Mouse (Mus musculus) heart, embryonic 13.5 days (tissue): ENCODE measurements around the gene Zbtb41. TPM values are rescaled to one million over a fixed set of nuclear protein-coding genes. Genes with fewer than 3 reads are reported as not detected.
"Not testable (repeated sequence)": the region's sequence is repeated elsewhere in the genome, so short reads cannot be mapped to it uniquely, and the experiment has no call there.

ENCODE experiments used
- ATAC-seq: fragments of 200-750 bp; cut with Nextera tagmentation; 2 replicates; pipeline ENCODE4 v1.8.0; 2017; ENCODE audit warnings: moderate TSS enrichment; ENCODE audit not compliant: insufficient number of reproducible peaks, low FRiP score, low TSS enrichment; ENCODE audit errors: extremely low read depth
- H3K27ac ChIP-seq: fragments of 300-500 bp; sonication (generic); replicated peaks from 2 replicates; pipeline ENCODE4 v1.5.1; 2015; ENCODE audit warnings: moderate library complexity, mild to moderate bottlenecking, inconsistent platforms
- H3K27me3 ChIP-seq: fragments of 300-500 bp; sonication (generic); replicated peaks from 2 replicates; pipeline ENCODE4 v1.6.1; 2015; ENCODE audit warnings: mild to moderate bottlenecking, inconsistent platforms
- H3K36me3 ChIP-seq: fragments of 300-500 bp; sonication (generic); 2 replicates; pipeline ENCODE4 v1.6.1; 2015; ENCODE audit warnings: mild to moderate bottlenecking, inconsistent platforms
- H3K4me1 ChIP-seq: fragments of 300-500 bp; sonication (generic); 2 replicates; pipeline ENCODE4 v1.6.1; 2015; ENCODE audit warnings: inconsistent platforms
- H3K4me2 ChIP-seq: fragments of 300-500 bp; sonication (generic); 2 replicates; pipeline ENCODE4 v1.6.1; 2015; ENCODE audit warnings: inconsistent platforms, mild to moderate bottlenecking, moderate library complexity
- H3K4me3 ChIP-seq: fragments of 300-500 bp; sonication (generic); 2 replicates; pipeline ENCODE4 v1.5.1; 2015; ENCODE audit warnings: moderate library complexity, mild to moderate bottlenecking, inconsistent platforms
- H3K9ac ChIP-seq: fragments of 300-500 bp; sonication (generic); 2 replicates; pipeline ENCODE4 v1.6.1; 2015; ENCODE audit warnings: inconsistent platforms, mild to moderate bottlenecking, moderate library complexity
- H3K9me3 ChIP-seq: fragments of 300-500 bp; sonication (generic); 2 replicates; pipeline ENCODE4 v1.6.1; 2016; ENCODE audit warnings: inconsistent platforms
- WGBS: fragments of 180-500 bp; shearing (Covaris S2); methylation state at CpG from one replicate; pipeline ENCODE4 v1.1.7; 2015; ENCODE audit warnings: mixed read lengths; 5-methylcytosine and 5-hydroxymethylcytosine counted together
- polyA plus RNA-seq: library from polyadenylated mRNA; unstranded; fragments of >200 nt; fragmentation: Nextera tagmentation; extraction: Ambion mirVana; gene quantifications from 2 replicates; pipeline ENCODE4 v1.2.1, GENCODE M21; 2015

The Zbtb41 gene
- polyA plus RNA-seq, 1 experiment from 2014 or later = 5.0 TPM

- peak overlapping the region; percentile 93 for H3K27ac ChIP-seq
These were observed 590 bp upstream of the Zbtb41 start for GRCm38 (mm10) chr1:139421521-139421874.

GRCm38 (mm10) chr1:139422941-139423340 lies 853 bp downstream of the Zbtb41 start:
- H3K4me2 ChIP-seq = peak overlapping the region; percentile 88
- H3K9me3 ChIP-seq = no peaks in the 10 kb centered on the region
- H3K4me3 ChIP-seq = peak overlapping the region; percentile 92
- peaks cover 42% of the 10 kb centered on the region for H3K4me1 ChIP-seq
- H3K27me3 ChIP-seq = no peaks in the 10 kb centered on the region
- no peak for ATAC-seq
- H3K9ac ChIP-seq = peak overlapping the region; percentile 98
- WGBS = 17% methylated on average over 10 of the region's 10 CpGs
- peak overlapping the region; percentile 93 for H3K27ac ChIP-seq
- H3K36me3 ChIP-seq = peaks cover 9% of the 10 kb centered on the region; the same call in 1 of the 2 replicates

More at GRCm38 (mm10) chr1:139421521-139421874, 590 bp upstream of the Zbtb41 start:
- Histone ChIP-seq H3K4me1 (peaks cover 37% of the 10 kb centered on the region), H3K9ac (peak overlapping the region; percentile 98), H3K4me3 (peak overlapping the region; percentile 92), H3K4me2 (peak overlapping the region; percentile 88), H3K36me3 (peaks cover 6% of the 10 kb centered on the region; the same call in 1 of the 2 replicates), H3K9me3 (no peaks in the 10 kb centered on the region), H3K27me3 (no peaks in the 10 kb centered on the region)
- WGBS = 3% methylated on average over 8 of the region's 8 CpGs
- no peak for ATAC-seq

GRCm38 (mm10) chr1:139423931-139424330 lies 1.8 kb downstream of the Zbtb41 start:
- H3K27me3 ChIP-seq = no peaks in the 10 kb centered on the region
- peaks cover 11% of the 10 kb centered on the region for H3K36me3 ChIP-seq
- H3K4me3 ChIP-seq = peak overlapping the region; percentile 92
- no peaks in the 10 kb centered on the region for H3K9me3 ChIP-seq
- peak overlapping the region; percentile 98 for H3K9ac ChIP-seq
- H3K27ac ChIP-seq = no peak overlapping the region
- no peak for ATAC-seq
- peaks cover 42% of the 10 kb centered on the region for H3K4me1 ChIP-seq
- 20% methylated on average over 10 of the region's 10 CpGs for WGBS
- H3K4me2 ChIP-seq = peak overlapping the region; percentile 88

- no peaks in the 10 kb centered on the region for H3K27me3 ChIP-seq
- no peaks in the 10 kb centered on the region for H3K9me3 ChIP-seq
- peak overlapping the region; percentile 47 for H3K4me3 ChIP-seq
- 28% methylated on average over 3 of the region's 3 CpGs for WGBS
- H3K9ac ChIP-seq = peak overlapping the region; percentile 67
- ATAC-seq = no peak
- peak overlapping the region; percentile 32 for H3K27ac ChIP-seq
- peaks cover 42% of the 10 kb centered on the region for H3K4me1 ChIP-seq
- H3K4me2 ChIP-seq = peak overlapping the region; percentile 88
- H3K36me3 ChIP-seq = peaks cover 21% of the 10 kb centered on the region
These were observed 2.9 kb downstream of the Zbtb41 start for GRCm38 (mm10) chr1:139425006-139425405.

GRCm38 (mm10) chr1:139438373-139438772 lies 16.3 kb downstream of the Zbtb41 start:
- Histone ChIP-seq H3K36me3 (peaks cover 64% of the 10 kb centered on the region), H3K27ac (no peak overlapping the region), H3K27me3 (no peaks in the 10 kb centered on the region), H3K4me2 (no peak overlapping the region), H3K9ac (no peak overlapping the region), H3K9me3 (no peaks in the 10 kb centered on the region), H3K4me1 (peaks cover 7% of the 10 kb centered on the region), H3K4me3 (no peak overlapping the region)
- ATAC-seq = no peak

- WGBS = 75% methylated on average over 9 of the region's 9 CpGs
- H3K9ac ChIP-seq = not testable (repeated sequence)
- H3K36me3 ChIP-seq = peaks cover 50% of the 10 kb centered on the region
These were observed 21.0 kb downstream of the Zbtb41 start for GRCm38 (mm10) chr1:139443103-139443502.

GRCm38 (mm10) chr1:139454340-139455225 lies 32.5 kb downstream of the Zbtb41 start, which contains the start of gene Aspm:
TSS of gene Aspm (plus strand) at chr1:139454772.
- H3K36me3 ChIP-seq = peaks cover 26% of the 10 kb centered on the region
- no peaks in the 10 kb centered on the region for H3K9me3 ChIP-seq
- H3K27ac ChIP-seq = peak within 1 kb of the TSS; percentile 53
- H3K4me2 ChIP-seq = peak within 1 kb of the TSS; percentile 94
- H3K9ac ChIP-seq = peak within 1 kb of the TSS; percentile 81
- H3K27me3 ChIP-seq = no peaks in the 10 kb centered on the region
- under 1% methylated on average over 60 of the region's 65 CpGs for WGBS
- ATAC-seq = peak; percentile 95
- peak within 1 kb of the TSS; percentile 85 for H3K4me3 ChIP-seq
- peaks cover 23% of the 10 kb centered on the region for H3K4me1 ChIP-seq

More at GRCm38 (mm10) chr1:139443103-139443502, 21.0 kb downstream of the Zbtb41 start:
- not testable (repeated sequence) for H3K4me2 ChIP-seq, H3K27ac ChIP-seq, H3K4me3 ChIP-seq, H3K9me3 ChIP-seq, ATAC-seq, H3K27me3 ChIP-seq
- H3K4me1 ChIP-seq = peaks cover 15% of the 10 kb centered on the region

- peaks cover 31% of the 10 kb centered on the region for H3K36me3 ChIP-seq
- ATAC-seq = peak; percentile 10; the same call in 1 of the 2 replicates
- peak overlapping the region; percentile 81 for H3K9ac ChIP-seq
- peaks cover 28% of the 10 kb centered on the region for H3K4me1 ChIP-seq
- H3K4me3 ChIP-seq = peak overlapping the region; percentile 85
- no peaks in the 10 kb centered on the region for H3K9me3 ChIP-seq
- peak overlapping the region; percentile 94 for H3K4me2 ChIP-seq
- H3K27ac ChIP-seq = peak overlapping the region; percentile 53
- WGBS = 1% methylated on average over 17 of the region's 17 CpGs
- H3K27me3 ChIP-seq = no peaks in the 10 kb centered on the region
These were observed 33.3 kb downstream of the Zbtb41 start for GRCm38 (mm10) chr1:139455226-139455869.

GRCm38 (mm10) chr1:139460807-139461206 lies 38.7 kb downstream of the Zbtb41 start:
- ATAC-seq = no peak
- Histone ChIP-seq H3K9me3 (no peaks in the 10 kb centered on the region), H3K9ac (no peak overlapping the region), H3K4me2 (no peak overlapping the region), H3K4me3 (no peak overlapping the region), H3K4me1 (peaks cover 23% of the 10 kb centered on the region), H3K27ac (no peak overlapping the region), H3K36me3 (peaks cover 76% of the 10 kb centered on the region), H3K27me3 (no peaks in the 10 kb centered on the region)
- 87% methylated on average over 5 of the region's 5 CpGs for WGBS

GRCm38 (mm10) chr1:139465936-139466335 lies 43.8 kb downstream of the Zbtb41 start:
- WGBS = 80% methylated on average over 11 of the region's 11 CpGs
- Histone ChIP-seq H3K4me3 (no peak overlapping the region), H3K4me1 (peaks cover under 1% of the 10 kb centered on the region; the same call in 1 of the 2 replicates), H3K4me2 (no peak overlapping the region), H3K36me3 (peaks cover 83% of the 10 kb centered on the region), H3K9me3 (no peaks in the 10 kb centered on the region), H3K27me3 (no peaks in the 10 kb centered on the region), H3K27ac (no peak overlapping the region), H3K9ac (no peak overlapping the region)
- no peak for ATAC-seq

GRCm38 (mm10) chr1:139478898-139479297 lies 56.8 kb downstream of the Zbtb41 start:
- peaks cover 95% of the 10 kb centered on the region for H3K36me3 ChIP-seq

More at GRCm38 (mm10) chr1:139478898-139479297, 56.8 kb downstream of the Zbtb41 start:
- Histone ChIP-seq H3K4me2 (no peak overlapping the region), H3K9me3 (no peaks in the 10 kb centered on the region), H3K4me1 (no peaks in the 10 kb centered on the region), H3K27me3 (no peaks in the 10 kb centered on the region), H3K4me3 (no peak overlapping the region), H3K9ac (no peak overlapping the region), H3K27ac (no peak overlapping the region)
- 87% methylated on average over 11 of the region's 11 CpGs for WGBS
- no peak for ATAC-seq
